Mouse (Mus musculus) bone marrow, adult 2 months (tissue): Measurements from ENCODE around the gene Ncln.

ENCODE experiments used
- CTCF ChIP-seq: fragments of 200-500 bp; IDR thresholded peaks from 2 replicates; pipeline ENCODE4 v1.5.1; 2011; ENCODE audit warnings: low read length, control low read depth; ENCODE audit not compliant: control insufficient read depth, insufficient read depth
- POLR2A ChIP-seq: fragments of 200-500 bp; IDR thresholded peaks from 2 replicates; pipeline ENCODE4 v1.6.1; 2011; ENCODE audit warnings: low read depth, mild to moderate bottlenecking, control low read depth, low read length, borderline replicate concordance; ENCODE audit not compliant: control insufficient read depth

DNA sequence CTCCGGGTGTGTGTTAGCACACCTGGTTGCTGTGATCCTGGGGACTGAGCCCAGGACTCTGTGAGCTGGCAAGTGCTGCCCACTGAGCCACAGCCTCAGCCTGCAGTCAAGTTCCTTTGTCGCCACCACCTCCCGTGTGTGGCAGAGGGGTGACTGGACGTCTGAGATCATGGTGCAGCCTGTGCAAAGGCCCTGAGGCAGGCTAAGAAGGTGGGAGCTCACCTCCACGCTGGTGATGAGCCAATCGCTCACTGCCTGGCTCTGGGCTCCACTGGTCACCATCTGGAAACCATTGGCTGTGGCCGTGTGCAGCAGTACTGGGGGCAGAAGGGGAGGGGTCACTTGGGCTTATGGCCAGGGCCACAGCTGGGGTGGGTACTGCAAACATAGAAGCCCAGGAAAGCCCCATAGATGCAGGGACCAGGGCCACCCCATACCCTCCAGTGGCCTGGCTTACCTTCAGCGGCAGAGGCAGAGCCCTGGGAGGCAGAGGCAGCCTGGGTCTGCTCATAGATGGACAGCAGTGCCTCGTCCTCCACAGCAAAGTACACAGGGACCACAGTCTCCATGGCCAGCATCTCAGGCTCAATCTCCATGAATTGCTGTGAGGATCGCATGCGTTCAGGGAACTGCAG is 3.5 kb downstream of the Ncln start:
- no peak for TF ChIP-seq CTCF
- TF ChIP-seq POLR2A = no peak; the same call in 1 of the 2 replicates
